Mouse (Mus musculus): ENCODE data around the gene Duox1. TPM values are rescaled to one million over a fixed set of nuclear protein-coding genes. Genes with fewer than 3 reads are reported as not detected.
"Not testable (repeated sequence)": the region's sequence is repeated elsewhere in the genome, so short reads cannot be mapped to it uniquely, and the experiment has no call there.

Duox1 gene
- total and polyA plus RNA-seq, 2 experiments from 2014 or later: 0.16 to 0.33 TPM

DNA sequence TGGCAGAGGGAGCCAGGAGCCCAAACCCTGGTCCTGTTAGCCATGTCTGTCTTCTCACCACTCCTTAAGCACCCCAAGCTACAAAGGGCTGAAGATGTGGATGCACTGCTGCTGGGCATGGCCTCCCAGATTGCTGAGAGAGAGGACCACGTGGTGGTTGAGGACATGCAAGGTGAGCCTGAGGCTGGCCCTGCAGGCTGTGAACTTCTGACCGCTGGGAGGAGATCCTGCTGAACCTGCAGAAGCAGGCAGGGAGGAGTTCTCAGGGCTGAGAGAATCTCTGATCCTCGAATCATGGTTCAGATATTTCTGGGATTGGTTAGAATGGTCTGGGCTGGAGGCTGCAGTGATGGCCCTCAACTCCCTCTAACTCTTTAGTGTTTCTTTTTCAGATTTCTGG lies 8.5 kb downstream of the Duox1 start:
- no peak for DNase-seq (ENCODE audit: low spot score)
- Histone ChIP-seq H3K27me3 (ENCODE audit: insufficient read depth, low read length) (no peaks in the 10 kb centered on the region), H3K9ac (replicated peaks; ENCODE audit: low read length, poor library complexity, severe bottlenecking) (no peak overlapping the region), H3K36me3 (ENCODE audit: insufficient read depth, low read length) (no peaks in the 10 kb centered on the region), H3K4me2 (ENCODE audit: low read depth, low read length, poor library complexity, severe bottlenecking) (no peak overlapping the region), H3K9me3 (ENCODE audit: low read length) (no peaks in the 10 kb centered on the region), H3K4me3 (ENCODE audit: low read depth, low read length) (no peak overlapping the region), H3K4me1 (ENCODE audit: insufficient read depth, low read length) (no peaks in the 10 kb centered on the region), H3K27ac (ENCODE audit: low read depth, low read length) (no peak overlapping the region)
- TF ChIP-seq CTCF (IDR thresholded peaks at IDR 0.05): no peak
- ATAC-seq (ENCODE audit: low FRiP score): no peak
- WGBS: 69% methylated on average over 3 of the region's 3 CpGs

GRCm38 (mm10) chr2:122324586-122324985 lies 9.1 kb downstream of the Duox1 start:
- Histone ChIP-seq H3K4me2 (ENCODE audit: low read depth, low read length, poor library complexity, severe bottlenecking) (no peak overlapping the region), H3K9ac (replicated peaks; ENCODE audit: low read length, poor library complexity, severe bottlenecking) (no peak overlapping the region), H3K36me3 (ENCODE audit: insufficient read depth, low read length) (no peaks in the 10 kb centered on the region), H3K27ac (ENCODE audit: low read depth, low read length) (no peak overlapping the region), H3K4me3 (ENCODE audit: low read depth, low read length) (no peak overlapping the region), H3K9me3 (ENCODE audit: low read length) (no peaks in the 10 kb centered on the region), H3K27me3 (ENCODE audit: insufficient read depth, low read length) (no peaks in the 10 kb centered on the region), H3K4me1 (ENCODE audit: insufficient read depth, low read length) (no peaks in the 10 kb centered on the region)
- DNase-seq (ENCODE audit: low spot score) (no peak), ATAC-seq (ENCODE audit: low FRiP score) (no peak)
- no peak for TF ChIP-seq CTCF (IDR thresholded peaks at IDR 0.05)
- 81% methylated on average over 3 of the region's 3 CpGs for whole genome bisulfite sequencing

DNA sequence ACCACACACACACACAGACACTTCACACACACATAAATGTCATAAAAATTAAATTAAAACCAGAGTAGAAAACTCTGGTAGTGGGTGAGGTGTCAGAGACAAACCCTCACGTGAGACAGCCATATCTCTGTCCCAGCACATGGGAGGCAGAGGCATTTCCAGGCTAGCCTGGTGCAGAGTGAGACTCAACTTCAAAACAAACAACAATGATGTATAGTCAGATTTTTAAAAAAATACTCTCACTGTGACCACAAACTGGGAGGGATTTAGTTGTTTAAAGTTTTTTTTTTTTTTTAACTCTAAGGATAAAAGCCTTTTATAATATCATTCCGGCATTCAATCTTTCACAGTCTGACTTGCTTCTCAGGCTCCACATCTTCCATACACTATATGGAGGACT lies 9.9 kb downstream of the Duox1 start:
- H3K4me1 ChIP-seq (ENCODE audit: insufficient read depth, low read length): no peaks in the 10 kb centered on the region
- 64% methylated on average over 2 of the region's 2 CpGs for WGBS
- ATAC-seq (ENCODE audit: low FRiP score) (no peak), DNase-seq (ENCODE audit: low spot score) (no peak)
- H3K36me3 ChIP-seq (ENCODE audit: insufficient read depth, low read length): no peaks in the 10 kb centered on the region
- no peaks in the 10 kb centered on the region for H3K27me3 ChIP-seq (ENCODE audit: insufficient read depth, low read length)
- TF ChIP-seq CTCF (IDR thresholded peaks at IDR 0.05): no peak
- H3K4me3 ChIP-seq (ENCODE audit: low read depth, low read length): no peak overlapping the region
- no peaks in the 10 kb centered on the region for H3K9me3 ChIP-seq (ENCODE audit: low read length)
- no peak overlapping the region for H3K9ac ChIP-seq (replicated peaks; ENCODE audit: low read length, poor library complexity, severe bottlenecking)
- no peak overlapping the region for H3K27ac ChIP-seq (ENCODE audit: low read depth, low read length)
- no peak overlapping the region for H3K4me2 ChIP-seq (ENCODE audit: low read depth, low read length, poor library complexity, severe bottlenecking)

- 72% methylated on average over 3 of the region's 3 CpGs for WGBS
- no peak for TF ChIP-seq CTCF (IDR thresholded peaks at IDR 0.05)
- Histone ChIP-seq H3K4me1 (ENCODE audit: insufficient read depth, low read length) (no peaks in the 10 kb centered on the region), H3K9me3 (ENCODE audit: low read length) (no peaks in the 10 kb centered on the region), H3K4me2 (ENCODE audit: low read depth, low read length, poor library complexity, severe bottlenecking) (no peak overlapping the region), H3K27me3 (ENCODE audit: insufficient read depth, low read length) (no peaks in the 10 kb centered on the region), H3K4me3 (ENCODE audit: low read depth, low read length) (no peak overlapping the region), H3K27ac (ENCODE audit: low read depth, low read length) (no peak overlapping the region), H3K9ac (replicated peaks; ENCODE audit: low read length, poor library complexity, severe bottlenecking) (no peak overlapping the region), H3K36me3 (ENCODE audit: insufficient read depth, low read length) (no peaks in the 10 kb centered on the region)
- DNase-seq (ENCODE audit: low spot score): no peak
- ATAC-seq (ENCODE audit: low FRiP score): no peak
Measured at GRCm38 (mm10) chr2:122327986-122328385, 12.5 kb downstream of the Duox1 start.

DNA sequence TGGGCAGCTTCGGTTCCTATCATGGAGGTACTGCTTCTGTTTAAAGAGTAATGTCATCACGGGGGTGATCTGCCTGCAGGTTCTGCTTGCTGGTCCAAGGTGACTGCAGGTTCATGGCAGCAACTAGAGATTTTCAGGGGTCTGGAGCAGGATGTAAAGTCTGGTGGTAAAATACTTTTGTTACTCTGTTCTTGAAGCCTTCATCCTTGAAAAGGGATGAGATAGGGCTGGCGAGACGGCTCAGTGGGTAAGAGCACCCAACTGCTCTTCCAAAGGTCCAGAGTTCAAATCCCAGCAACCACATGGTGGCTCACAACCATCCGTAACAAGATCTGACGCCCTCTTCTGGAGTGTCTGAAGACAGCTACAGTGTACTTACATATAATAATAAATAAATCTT lies 14.8 kb downstream of the Duox1 start:
- not testable (repeated sequence) for H3K27me3 ChIP-seq (ENCODE audit: insufficient read depth, low read length); H3K4me3 ChIP-seq (ENCODE audit: low read depth, low read length); H3K9ac ChIP-seq (replicated peaks; ENCODE audit: low read length, poor library complexity, severe bottlenecking); H3K4me1 ChIP-seq (ENCODE audit: insufficient read depth, low read length); H3K4me2 ChIP-seq (ENCODE audit: low read depth, low read length, poor library complexity, severe bottlenecking); H3K27ac ChIP-seq (ENCODE audit: low read depth, low read length); H3K36me3 ChIP-seq (ENCODE audit: insufficient read depth, low read length); DNase-seq (ENCODE audit: low spot score); H3K9me3 ChIP-seq (ENCODE audit: low read length); ATAC-seq (ENCODE audit: low FRiP score)
- 91% methylated on average over 4 of the region's 6 CpGs for WGBS

DNA sequence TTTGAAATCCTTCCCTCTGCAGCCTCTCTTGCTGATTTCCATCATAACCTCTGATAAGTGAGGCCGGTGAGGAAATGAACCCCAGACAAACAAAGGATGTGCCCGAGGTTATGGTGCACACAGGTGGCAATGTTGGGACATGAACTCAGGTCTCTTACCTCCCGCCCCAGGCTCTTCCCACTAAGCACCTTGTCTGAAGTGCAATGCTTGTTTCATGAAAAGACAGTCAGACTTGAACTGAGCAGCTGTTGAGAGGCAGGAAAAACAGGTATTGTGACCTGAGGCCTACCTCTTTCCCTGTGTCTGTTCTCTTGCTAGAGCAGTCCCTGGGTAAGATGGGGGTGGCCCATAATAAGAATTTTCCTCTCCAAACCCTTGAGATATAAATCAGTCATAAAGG lies 16.8 kb downstream of the Duox1 start:
- TF ChIP-seq CTCF (IDR thresholded peaks at IDR 0.05): no peak
- no peaks in the 10 kb centered on the region for H3K27me3 ChIP-seq (ENCODE audit: insufficient read depth, low read length)
- H3K36me3 ChIP-seq (ENCODE audit: insufficient read depth, low read length): no peaks in the 10 kb centered on the region
- H3K4me3 ChIP-seq (ENCODE audit: low read depth, low read length): no peak overlapping the region
- no peak overlapping the region for H3K9ac ChIP-seq (replicated peaks; ENCODE audit: low read length, poor library complexity, severe bottlenecking)
- H3K9me3 ChIP-seq (ENCODE audit: low read length): no peaks in the 10 kb centered on the region
- DNase-seq (ENCODE audit: low spot score) (no peak), ATAC-seq (ENCODE audit: low FRiP score) (no peak)
- no peak overlapping the region for H3K4me2 ChIP-seq (ENCODE audit: low read depth, low read length, poor library complexity, severe bottlenecking)
- H3K4me1 ChIP-seq (ENCODE audit: insufficient read depth, low read length): no peaks in the 10 kb centered on the region
- WGBS: 93% methylated on average over 3 of the region's 3 CpGs
- no peak overlapping the region for H3K27ac ChIP-seq (ENCODE audit: low read depth, low read length)

Measured in midbrain, postnatal 0 days (tissue).